Mouse (Mus musculus) megakaryocyte, embryonic 14.5 days (primary cell): ENCODE data around the gene Nsun6. TPM values are rescaled to one million over a fixed set of nuclear protein-coding genes. Genes with fewer than 3 reads are reported as not detected.
A peak's percentile ranks its signal among the peaks of the same experiment; 100 is the strongest.

Experiments used
- H3K27me3 ChIP-seq: replicated peaks from 2 replicates; pipeline ENCODE3; 2012; ENCODE audit warnings: inconsistent platforms
- H3K36me3 ChIP-seq: replicated peaks from 2 replicates; pipeline ENCODE3; 2012; ENCODE audit warnings: low read length, inconsistent platforms, mixed read lengths
- H3K4me1 ChIP-seq: 2 replicates; pipeline ENCODE4 v1.6.1; 2012; ENCODE audit warnings: inconsistent platforms
- H3K4me3 ChIP-seq: replicated peaks from 2 replicates; pipeline ENCODE3; 2012; ENCODE audit warnings: moderate library complexity, mild to moderate bottlenecking, inconsistent platforms
- H3K9me3 ChIP-seq: 2 replicates; pipeline ENCODE4 v1.6.1; 2012; ENCODE audit warnings: inconsistent platforms
- FLI1 ChIP-seq: IDR thresholded peaks from 2 replicates; pipeline ENCODE4 v1.6.1; 2012; ENCODE audit warnings: low read length, inconsistent platforms, mixed read lengths
- GATA1 ChIP-seq: IDR thresholded peaks from 3 replicates; pipeline ENCODE4 v1.6.1; 2012; ENCODE audit warnings: mixed read lengths, low read length, inconsistent platforms, borderline replicate concordance
- polyA plus RNA-seq: library from polyadenylated mRNA; stranded (reverse); fragments of >175 nt; gene quantifications from 2 replicates; pipeline ENCODE4 v1.2.3, GENCODE M21; 2012; ENCODE audit warnings: low replicate concordance; ENCODE audit not compliant: insufficient read depth

Gene Nsun6
- polyA plus RNA-seq: 0.17 TPM in 1 of 2 replicates, not detected in the other

DNA sequence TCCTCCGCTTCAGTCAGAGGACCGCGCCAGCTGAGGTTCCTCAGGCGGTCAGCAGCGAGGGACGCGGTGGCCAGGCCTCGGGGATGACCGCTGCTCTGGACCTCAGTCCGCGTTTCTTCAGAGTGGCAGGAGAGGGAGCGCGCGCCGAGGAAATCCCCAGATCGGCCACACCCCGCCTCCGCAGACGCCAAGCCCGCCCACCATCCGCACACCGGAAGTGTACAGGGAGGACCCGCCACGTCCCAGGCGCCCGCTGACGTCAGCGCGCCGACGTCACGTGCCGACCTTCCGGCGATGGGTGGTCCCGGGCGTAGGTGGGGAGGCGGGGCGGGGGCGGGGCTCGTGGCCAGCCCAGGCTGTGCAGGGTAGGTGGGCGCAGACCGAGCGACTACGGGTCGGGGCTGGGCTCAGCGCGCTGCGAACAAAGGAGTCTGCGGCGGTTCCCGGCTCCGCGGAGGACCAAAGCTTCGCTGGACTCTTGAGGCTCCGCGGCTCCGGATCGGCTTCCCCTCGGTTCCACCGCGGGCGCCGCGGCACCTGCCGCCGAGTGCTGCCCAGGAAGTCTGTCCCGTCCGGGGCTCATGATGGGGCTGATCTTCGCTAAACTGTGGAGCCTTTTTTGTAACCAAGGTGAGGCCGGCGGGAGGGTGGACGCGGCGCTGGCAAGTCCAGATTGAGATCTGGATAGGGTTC lies at the start of gene Nsun6:
TSS of gene Nsun6 (minus strand) at position 125 of the 693 bp plus-strand sequence.
- Histone ChIP-seq H3K4me3 (peak within 1 kb of the TSS; percentile 96), H3K36me3 (no peaks in the 10 kb centered on the region), H3K27me3 (no peaks in the 10 kb centered on the region), H3K9me3 (no peaks in the 10 kb centered on the region), H3K4me1 (peaks cover 36% of the 10 kb centered on the region)
- TF ChIP-seq GATA1 (no peak), FLI1 (peak; percentile 58; the same call in 1 of the 2 replicates)

DNA sequence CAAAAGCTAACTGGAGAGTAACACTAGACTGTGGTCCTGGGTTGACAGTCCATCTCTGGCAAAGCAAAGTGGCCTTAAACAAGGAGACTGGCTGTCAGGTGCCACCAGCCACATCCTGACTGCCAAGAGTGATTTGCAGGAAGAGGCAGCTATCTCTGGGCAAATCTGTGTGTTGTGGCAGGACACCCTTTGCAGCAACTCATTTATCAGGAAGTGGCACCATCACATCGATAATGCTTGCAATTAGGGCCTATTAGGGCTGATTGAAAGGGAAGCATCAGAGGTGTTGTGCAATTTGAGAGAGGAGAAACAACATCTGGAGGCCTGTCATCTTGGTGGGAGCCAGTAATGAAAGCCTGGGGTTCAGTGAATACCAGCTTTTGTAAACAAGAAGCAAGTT lies 49.5 kb upstream of the Nsun6 start:
- Histone ChIP-seq H3K36me3 (no peaks in the 10 kb centered on the region), H3K4me3 (no peak overlapping the region), H3K27me3 (no peaks in the 10 kb centered on the region), H3K9me3 (no peaks in the 10 kb centered on the region), H3K4me1 (peaks cover 5% of the 10 kb centered on the region)
- no peak for TF ChIP-seq FLI1
- no peak for TF ChIP-seq GATA1

DNA sequence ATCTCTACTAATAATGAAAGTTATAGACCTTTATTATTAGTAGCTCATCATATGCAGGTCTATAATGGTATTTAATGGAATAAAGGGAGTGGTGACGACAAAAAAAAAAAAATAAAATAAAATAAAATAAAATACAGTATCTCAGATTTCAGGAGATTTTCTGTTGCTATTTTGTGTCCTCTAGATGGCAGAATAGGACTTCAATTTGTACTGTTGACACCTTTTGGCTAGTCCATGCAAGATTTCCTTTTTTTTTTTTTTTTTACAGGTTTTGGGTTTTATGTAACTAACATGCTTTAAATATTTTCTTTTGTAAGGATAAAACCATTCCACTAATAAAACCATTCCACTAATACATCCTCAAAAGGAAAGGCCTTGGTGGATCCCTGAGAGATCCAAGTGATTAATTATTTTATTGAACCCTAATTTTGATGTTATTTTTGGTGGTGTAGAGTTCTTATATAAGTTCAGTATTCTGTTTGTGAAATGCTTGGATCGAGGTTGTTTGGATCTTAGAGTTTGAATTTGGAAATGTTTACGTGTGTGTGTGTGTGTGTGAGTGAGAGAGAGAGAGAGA lies 41.7 kb upstream of the Nsun6 start:
- Histone ChIP-seq H3K9me3 (no peaks in the 10 kb centered on the region; the same call in 1 of the 2 replicates), H3K36me3 (no peaks in the 10 kb centered on the region), H3K4me1 (no peaks in the 10 kb centered on the region), H3K4me3 (no peak overlapping the region), H3K27me3 (no peaks in the 10 kb centered on the region)
- TF ChIP-seq GATA1 (no peak), FLI1 (no peak)

DNA sequence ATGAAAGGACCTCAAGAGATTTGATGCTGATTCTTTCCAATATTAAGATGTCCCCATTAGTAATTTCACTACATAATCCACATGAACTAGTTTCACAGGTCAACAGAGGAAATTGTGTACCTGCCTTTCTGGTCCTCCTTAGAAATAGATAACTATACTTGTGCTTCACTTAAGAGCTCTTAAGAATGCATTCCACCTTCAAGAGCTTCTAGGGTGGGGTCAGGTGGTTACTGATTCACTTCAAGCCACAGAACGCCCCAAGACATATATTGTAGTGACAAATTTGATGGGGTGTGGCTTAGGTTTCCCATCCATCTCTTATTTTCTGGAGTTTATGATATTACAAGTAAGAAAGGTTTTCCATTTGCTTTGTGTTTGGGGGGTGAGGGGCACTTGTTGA lies 32.4 kb upstream of the Nsun6 start:
- H3K4me1 ChIP-seq: peaks cover 49% of the 10 kb centered on the region
- peaks cover 13% of the 10 kb centered on the region for H3K36me3 ChIP-seq
- no peaks in the 10 kb centered on the region for H3K9me3 ChIP-seq
- no peak for TF ChIP-seq GATA1
- no peak for TF ChIP-seq FLI1
- no peak overlapping the region for H3K4me3 ChIP-seq
- no peaks in the 10 kb centered on the region for H3K27me3 ChIP-seq

DNA sequence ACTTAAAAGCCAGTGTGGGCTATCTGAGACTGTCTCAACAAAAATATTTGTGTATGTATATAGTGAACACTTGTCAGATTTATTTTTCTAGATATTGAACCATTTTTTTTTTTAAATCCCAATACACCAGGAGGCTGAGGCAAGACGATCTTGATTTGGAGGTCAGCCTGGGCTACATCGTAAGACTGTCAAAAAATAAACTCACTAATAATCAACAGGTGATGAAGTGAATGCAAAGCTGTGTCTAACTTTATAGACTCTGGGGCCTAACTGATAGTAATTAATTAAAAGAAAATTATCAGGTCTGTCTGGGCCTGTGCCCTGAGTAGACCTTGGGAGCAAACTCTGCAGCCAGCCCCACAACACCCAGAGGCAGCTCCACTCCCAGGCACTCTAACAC lies 28.8 kb upstream of the Nsun6 start:
- Histone ChIP-seq H3K9me3 (no peaks in the 10 kb centered on the region), H3K4me1 (peaks cover 23% of the 10 kb centered on the region), H3K36me3 (peaks cover 40% of the 10 kb centered on the region), H3K27me3 (no peaks in the 10 kb centered on the region), H3K4me3 (no peak overlapping the region)
- TF ChIP-seq FLI1 (no peak), GATA1 (no peak)

DNA sequence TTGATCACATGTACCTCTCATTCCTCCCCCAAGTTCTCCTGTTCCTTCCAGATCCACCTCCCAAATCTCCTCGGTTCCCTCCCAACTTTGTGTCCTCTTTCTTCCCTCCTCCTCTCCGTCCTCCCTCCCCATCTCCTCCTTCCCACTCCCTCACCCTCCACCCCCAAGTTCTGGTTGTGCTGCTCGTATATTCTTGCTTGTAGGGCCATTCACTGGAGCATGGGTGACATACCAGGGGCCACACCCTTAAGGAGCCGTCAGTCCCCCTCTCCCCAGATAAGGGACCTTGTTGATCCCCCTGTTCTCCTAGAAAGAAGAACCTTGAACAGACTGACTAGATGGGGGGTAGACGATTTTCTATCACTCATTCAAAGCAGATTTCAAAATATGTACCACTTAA lies 12.2 kb upstream of the Nsun6 start:
- TF ChIP-seq GATA1 (no peak), FLI1 (no peak)
- no peak overlapping the region for H3K4me3 ChIP-seq
- H3K4me1 ChIP-seq: peaks cover 20% of the 10 kb centered on the region
- H3K36me3 ChIP-seq: peaks cover 56% of the 10 kb centered on the region
- no peaks in the 10 kb centered on the region for H3K9me3 ChIP-seq
- no peaks in the 10 kb centered on the region for H3K27me3 ChIP-seq

DNA sequence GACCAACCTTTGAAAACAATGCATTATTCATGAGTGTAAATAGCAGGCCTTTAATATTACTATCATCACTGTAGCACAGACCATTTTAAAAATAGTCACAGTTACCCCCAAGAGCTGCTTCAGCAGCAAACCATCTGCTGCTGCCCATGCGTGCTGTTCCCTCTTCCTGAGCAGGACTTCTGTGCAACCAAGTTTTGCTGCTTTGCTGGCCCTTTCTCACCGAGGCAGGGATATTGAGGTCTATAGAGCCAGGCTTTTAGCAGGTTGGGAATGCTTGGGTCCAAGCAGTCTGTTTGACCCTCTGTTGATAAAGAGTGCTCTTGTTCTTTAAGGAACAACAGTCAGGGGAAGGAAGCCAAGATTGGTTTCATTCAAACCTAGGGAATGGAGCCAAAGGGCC lies 10.6 kb upstream of the Nsun6 start:
- Histone ChIP-seq H3K9me3 (no peaks in the 10 kb centered on the region), H3K4me3 (no peak overlapping the region), H3K27me3 (no peaks in the 10 kb centered on the region), H3K36me3 (peaks cover 42% of the 10 kb centered on the region), H3K4me1 (peaks cover 20% of the 10 kb centered on the region)
- TF ChIP-seq FLI1: no peak
- no peak for TF ChIP-seq GATA1

DNA sequence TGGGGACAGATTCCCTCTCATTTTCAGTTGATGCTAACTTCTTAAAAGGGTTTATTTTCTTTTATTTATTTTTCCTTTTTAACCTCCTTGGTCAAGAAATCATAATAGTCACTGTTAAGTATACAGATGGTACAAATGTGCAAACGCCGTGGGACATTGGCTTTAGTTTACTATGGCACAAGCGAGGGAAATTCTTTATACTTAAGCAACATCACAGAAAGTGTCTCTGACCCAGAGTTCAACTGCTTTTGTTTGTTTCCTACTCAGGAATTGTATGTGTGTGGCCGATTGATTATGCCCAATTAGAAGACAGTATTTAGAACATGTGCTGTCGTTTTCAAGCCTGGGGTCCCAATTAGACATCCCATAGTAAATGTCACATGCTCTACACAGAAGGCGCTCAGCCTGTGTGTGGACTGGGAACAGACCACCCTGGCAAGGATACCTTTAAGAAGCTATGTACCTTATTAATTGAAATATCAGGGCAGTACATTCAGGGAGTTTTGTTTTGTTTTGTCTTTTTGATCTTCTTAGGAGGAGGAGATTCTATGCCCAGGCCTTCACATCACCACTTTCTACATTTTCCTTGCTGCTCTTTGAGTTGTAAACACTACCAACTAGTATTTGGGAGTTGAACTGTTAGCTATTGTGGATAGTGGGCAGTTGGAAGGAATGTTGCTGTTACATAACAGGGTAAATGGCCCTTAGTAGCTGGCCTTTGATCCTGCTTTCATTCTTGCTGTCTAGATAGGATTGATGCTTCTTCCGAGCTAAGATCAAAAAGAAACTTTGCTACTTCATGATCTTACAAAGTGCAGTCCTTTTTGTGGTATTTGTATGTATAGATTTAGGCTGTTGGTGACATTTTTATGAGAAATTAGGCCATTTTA lies 9.8 kb upstream of the Nsun6 start:
- Histone ChIP-seq H3K27me3 (no peaks in the 10 kb centered on the region), H3K36me3 (peaks cover 33% of the 10 kb centered on the region), H3K4me1 (peaks cover 20% of the 10 kb centered on the region), H3K4me3 (no peak overlapping the region), H3K9me3 (no peaks in the 10 kb centered on the region)
- TF ChIP-seq FLI1 (no peak), GATA1 (no peak)

DNA sequence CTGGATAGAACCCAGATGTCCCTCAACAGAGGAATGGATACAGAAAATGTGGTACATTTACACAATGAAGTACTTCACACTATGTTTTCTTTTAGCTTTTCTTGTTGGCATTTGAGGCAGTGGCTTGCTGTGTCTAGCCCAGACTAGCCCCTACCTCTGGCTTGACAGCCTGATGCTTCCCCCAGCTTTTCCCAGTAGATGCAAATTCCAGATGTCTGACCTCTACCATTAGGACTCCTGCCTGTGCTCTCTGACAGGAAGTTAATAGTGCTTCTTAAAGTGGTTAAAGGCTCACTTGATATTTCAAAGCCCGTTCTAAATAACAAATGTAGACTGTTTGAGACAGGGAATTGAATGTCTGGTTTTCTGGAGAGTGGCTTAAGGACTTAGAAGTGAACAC lies 8.9 kb upstream of the Nsun6 start:
- Histone ChIP-seq H3K4me1 (peaks cover 20% of the 10 kb centered on the region), H3K36me3 (peaks cover 28% of the 10 kb centered on the region), H3K27me3 (no peaks in the 10 kb centered on the region), H3K9me3 (no peaks in the 10 kb centered on the region), H3K4me3 (no peak overlapping the region)
- TF ChIP-seq FLI1: no peak
- no peak for TF ChIP-seq GATA1
